Mouse (Mus musculus): Measurements from ENCODE around the gene Bcat2. TPM values are rescaled to one million over a fixed set of nuclear protein-coding genes. Genes with fewer than 3 reads are reported as not detected.

Gene Bcat2
- polyA plus RNA-seq, 1 experiment from 2014 or later: 19.6 TPM

GRCm38 (mm10) chr7:45626571-45627076 is 56.7 kb downstream of the Bcat2 start:
- no peaks in the 10 kb centered on the region for H3K27me3 ChIP-seq (replicated peaks; ENCODE audit: control insufficient read depth, insufficient read depth, low read length)
- WGBS: 91% methylated on average over 7 of the region's 7 CpGs
- H3K4me1 ChIP-seq (ENCODE audit: control insufficient read depth, insufficient read depth, low read length): 0 out of 2 replicates have a peak, but pooled peaks cover 2% of the 10 kb centered on the region
- no peaks in the 10 kb centered on the region for H3K9me3 ChIP-seq (replicated peaks; ENCODE audit: control insufficient read depth, low read length)
- no peak overlapping the region for H3K27ac ChIP-seq (ENCODE audit: low read depth, low read length)
- DNase-seq (ENCODE audit: low spot score): no peak
- ATAC-seq: no peak
- no peak overlapping the region for H3K4me2 ChIP-seq (ENCODE audit: low read length)
- H3K9ac ChIP-seq (ENCODE audit: low read length): no peak overlapping the region
- no peak overlapping the region for H3K4me3 ChIP-seq (ENCODE audit: low read depth, low read length)
- no peaks in the 10 kb centered on the region for H3K36me3 ChIP-seq (ENCODE audit: control insufficient read depth, insufficient read depth, low read length)

DNA sequence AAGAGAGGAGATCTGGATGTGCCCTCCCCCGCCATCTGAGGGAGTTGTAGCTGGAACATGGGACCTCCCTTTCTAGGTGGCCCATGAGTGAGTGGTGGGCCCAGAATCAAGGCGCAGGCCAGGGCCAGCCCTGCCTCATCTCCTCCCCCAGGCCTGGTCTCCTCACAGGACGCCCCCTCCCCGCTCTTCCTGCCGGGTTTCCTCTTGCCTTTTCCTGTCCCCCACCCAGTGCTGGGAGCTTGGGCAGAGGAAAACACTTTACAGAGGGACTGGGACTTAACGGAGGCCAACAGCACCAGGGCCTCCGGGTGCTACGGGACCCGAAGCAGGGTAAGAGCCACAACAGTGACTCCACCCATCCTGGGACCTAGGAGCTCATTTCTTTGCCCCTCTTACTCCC is 57.3 kb downstream of the Bcat2 start, which contains the start of gene Rasip1:
Rasip1 (plus strand) TSS at position 228 of the 400 bp plus-strand sequence.
- ATAC-seq (no peak), DNase-seq (ENCODE audit: low spot score) (no peak)
- WGBS: 93% methylated on average over 9 of the region's 9 CpGs
- H3K27ac ChIP-seq (ENCODE audit: low read depth, low read length): peak within 1 kb of the TSS; percentile 90
- H3K36me3 ChIP-seq (ENCODE audit: control insufficient read depth, insufficient read depth, low read length): no peaks in the 10 kb centered on the region
- H3K27me3 ChIP-seq (replicated peaks; ENCODE audit: control insufficient read depth, insufficient read depth, low read length): no peaks in the 10 kb centered on the region
- H3K4me2 ChIP-seq (ENCODE audit: low read length): peak within 1 kb of the TSS; percentile 94
- 0 out of 2 replicates have a peak, but pooled peaks cover 2% of the 10 kb centered on the region for H3K4me1 ChIP-seq (ENCODE audit: control insufficient read depth, insufficient read depth, low read length)
- peak within 1 kb of the TSS; percentile 52 for H3K4me3 ChIP-seq (ENCODE audit: low read depth, low read length)
- H3K9ac ChIP-seq (ENCODE audit: low read length): peak within 1 kb of the TSS; percentile 78
- no peaks in the 10 kb centered on the region for H3K9me3 ChIP-seq (replicated peaks; ENCODE audit: control insufficient read depth, low read length)

- Histone ChIP-seq H3K4me2 (ENCODE audit: low read length) (peak overlapping the region; percentile 94), H3K9ac (ENCODE audit: low read length) (peak overlapping the region; percentile 78), H3K9me3 (replicated peaks; ENCODE audit: control insufficient read depth, low read length) (no peaks in the 10 kb centered on the region), H3K4me3 (ENCODE audit: low read depth, low read length) (peak overlapping the region; percentile 52), H3K36me3 (ENCODE audit: control insufficient read depth, insufficient read depth, low read length) (no peaks in the 10 kb centered on the region), H3K4me1 (ENCODE audit: control insufficient read depth, insufficient read depth, low read length) (0 out of 2 replicates have a peak, but pooled peaks cover 2% of the 10 kb centered on the region), H3K27ac (ENCODE audit: low read depth, low read length) (peak overlapping the region; percentile 90), H3K27me3 (replicated peaks; ENCODE audit: control insufficient read depth, insufficient read depth, low read length) (no peaks in the 10 kb centered on the region)
- under 1% methylated on average over 100 of the region's 105 CpGs for WGBS
- ATAC-seq (peak; percentile 93), DNase-seq (ENCODE audit: low spot score) (peak; percentile 91)
Measured at GRCm38 (mm10) chr7:45628364-45629294, 58.7 kb downstream of the Bcat2 start.

DNA sequence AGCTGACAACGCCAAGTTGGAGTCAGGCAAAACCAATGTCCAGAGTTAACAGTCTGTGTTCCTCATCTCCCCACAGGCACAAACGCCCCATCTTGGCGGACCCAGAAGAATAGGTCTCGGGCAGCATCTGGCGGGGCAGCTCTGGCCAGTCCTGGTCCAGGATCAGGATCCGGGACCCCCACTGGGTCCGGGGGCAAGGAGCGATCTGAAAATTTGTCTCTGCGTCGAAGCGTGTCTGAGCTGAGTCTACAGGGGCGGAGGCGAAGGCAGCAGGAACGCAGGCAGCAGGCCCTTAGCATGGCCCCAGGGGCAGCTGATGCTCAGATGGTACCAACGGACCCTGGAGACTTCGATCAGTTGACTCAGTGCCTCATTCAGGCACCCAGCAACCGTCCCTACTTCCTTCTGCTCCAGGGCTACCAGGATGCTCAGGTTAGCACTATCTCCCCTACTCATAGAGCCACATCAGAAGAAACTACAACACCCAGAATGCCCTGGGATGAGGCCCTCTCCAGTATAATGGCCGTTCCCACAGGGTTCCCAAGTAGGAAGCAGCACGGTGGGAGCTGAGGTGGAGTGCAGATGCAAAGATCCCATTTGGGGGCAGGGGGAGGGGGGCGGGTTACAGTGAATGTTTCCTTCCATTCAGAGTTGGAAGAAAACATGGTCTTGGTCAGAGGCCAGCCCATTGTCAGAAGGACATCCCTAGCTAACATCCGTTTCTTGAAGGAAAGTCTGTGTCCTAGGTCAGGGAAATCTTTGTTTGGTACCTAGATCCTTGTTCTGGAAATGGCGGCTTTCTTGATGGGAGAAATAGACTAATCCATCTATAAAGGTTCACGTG is 60.3 kb downstream of the Bcat2 start:
- H3K27me3 ChIP-seq (replicated peaks; ENCODE audit: control insufficient read depth, insufficient read depth, low read length): no peaks in the 10 kb centered on the region
- H3K4me1 ChIP-seq (ENCODE audit: control insufficient read depth, insufficient read depth, low read length): 0 out of 2 replicates have a peak, but pooled peaks cover 2% of the 10 kb centered on the region
- no peaks in the 10 kb centered on the region for H3K36me3 ChIP-seq (ENCODE audit: control insufficient read depth, insufficient read depth, low read length)
- WGBS: 74% methylated on average over 23 of the region's 23 CpGs
- H3K9ac ChIP-seq (ENCODE audit: low read length): no peak overlapping the region
- DNase-seq (ENCODE audit: low spot score) (no peak), ATAC-seq (no peak)
- no peak overlapping the region for H3K27ac ChIP-seq (ENCODE audit: low read depth, low read length)
- H3K4me3 ChIP-seq (ENCODE audit: low read depth, low read length): no peak overlapping the region
- H3K9me3 ChIP-seq (replicated peaks; ENCODE audit: control insufficient read depth, low read length): no peaks in the 10 kb centered on the region
- H3K4me2 ChIP-seq (ENCODE audit: low read length): no peak overlapping the region

DNA sequence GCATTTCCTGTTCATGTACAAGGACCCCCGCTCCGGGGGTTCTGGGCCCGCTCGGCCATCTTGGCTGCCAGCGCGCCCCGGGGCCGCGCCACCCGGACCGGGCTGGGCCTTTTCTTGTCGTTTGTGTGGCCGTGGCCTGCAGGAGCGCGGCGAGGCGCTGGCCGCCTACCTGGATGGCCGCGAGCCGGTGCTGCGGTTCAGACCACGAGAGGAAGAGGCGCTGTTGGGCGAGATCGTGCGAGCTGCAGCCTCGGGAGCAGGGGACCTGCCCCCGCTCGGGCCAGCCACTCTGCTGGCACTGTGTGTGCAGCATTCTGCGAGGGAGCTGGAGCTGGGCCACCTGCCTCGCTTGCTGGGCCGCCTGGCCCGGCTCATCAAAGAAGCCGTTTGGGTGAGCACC is 62.5 kb downstream of the Bcat2 start:
- Histone ChIP-seq H3K4me3 (ENCODE audit: low read depth, low read length) (peak overlapping the region; percentile 5; the same call in 1 of the 2 replicates), H3K4me2 (ENCODE audit: low read length) (peak overlapping the region; percentile 44), H3K27ac (ENCODE audit: low read depth, low read length) (no peak overlapping the region), H3K27me3 (replicated peaks; ENCODE audit: control insufficient read depth, insufficient read depth, low read length) (no peaks in the 10 kb centered on the region), H3K9ac (ENCODE audit: low read length) (peak overlapping the region; percentile 49), H3K4me1 (ENCODE audit: control insufficient read depth, insufficient read depth, low read length) (0 out of 2 replicates have a peak, but pooled peaks cover 2% of the 10 kb centered on the region), H3K36me3 (ENCODE audit: control insufficient read depth, insufficient read depth, low read length) (no peaks in the 10 kb centered on the region; the same call in 1 of the 2 replicates), H3K9me3 (replicated peaks; ENCODE audit: control insufficient read depth, low read length) (no peaks in the 10 kb centered on the region)
- ATAC-seq: no peak
- DNase-seq (ENCODE audit: low spot score): peak; percentile 30
- 17% methylated on average over 29 of the region's 35 CpGs for WGBS

- Histone ChIP-seq H3K27me3 (replicated peaks; ENCODE audit: control insufficient read depth, insufficient read depth, low read length) (no peaks in the 10 kb centered on the region), H3K9ac (ENCODE audit: low read length) (no peak overlapping the region), H3K4me2 (ENCODE audit: low read length) (no peak overlapping the region), H3K9me3 (replicated peaks; ENCODE audit: control insufficient read depth, low read length) (no peaks in the 10 kb centered on the region), H3K36me3 (ENCODE audit: control insufficient read depth, insufficient read depth, low read length) (no peaks in the 10 kb centered on the region; the same call in 1 of the 2 replicates), H3K27ac (ENCODE audit: low read depth, low read length) (no peak overlapping the region), H3K4me1 (ENCODE audit: control insufficient read depth, insufficient read depth, low read length) (no peaks in the 10 kb centered on the region), H3K4me3 (ENCODE audit: low read depth, low read length) (no peak overlapping the region)
- 89% methylated on average over 11 of the region's 11 CpGs for WGBS
- no peak for ATAC-seq
- DNase-seq (ENCODE audit: low spot score): no peak
Measured at GRCm38 (mm10) chr7:45634946-45635681, 65.2 kb downstream of the Bcat2 start.

GRCm38 (mm10) chr7:45635711-45636688 is 66.0 kb downstream of the Bcat2 start:
- Histone ChIP-seq H3K4me1 (ENCODE audit: control insufficient read depth, insufficient read depth, low read length) (no peaks in the 10 kb centered on the region), H3K36me3 (ENCODE audit: control insufficient read depth, insufficient read depth, low read length) (no peaks in the 10 kb centered on the region; the same call in 1 of the 2 replicates), H3K9me3 (replicated peaks; ENCODE audit: control insufficient read depth, low read length) (no peaks in the 10 kb centered on the region), H3K4me3 (ENCODE audit: low read depth, low read length) (no peak overlapping the region), H3K4me2 (ENCODE audit: low read length) (no peak overlapping the region), H3K27ac (ENCODE audit: low read depth, low read length) (no peak overlapping the region), H3K27me3 (replicated peaks; ENCODE audit: control insufficient read depth, insufficient read depth, low read length) (no peaks in the 10 kb centered on the region), H3K9ac (ENCODE audit: low read length) (no peak overlapping the region)
- 84% methylated on average over 15 of the region's 15 CpGs for WGBS
- no peak for ATAC-seq
- DNase-seq (ENCODE audit: low spot score): no peak

All from forebrain, embryonic 14.5 days (tissue).